Mouse (Mus musculus) liver, postnatal 0 days (tissue): ENCODE results near the gene Rftn1.

Source experiments
- CTCF ChIP-seq: sonication (generic); IDR thresholded peaks from 2 replicates; pipeline ENCODE4 v1.5.1; 2016; ENCODE audit warnings: antibody characterized with exemption, low read depth
- EP300 ChIP-seq: IDR thresholded peaks from 2 replicates; pipeline ENCODE4 v1.6.1; 2016; ENCODE audit warnings: antibody characterized with exemption, low read depth, mild to moderate bottlenecking

DNA sequence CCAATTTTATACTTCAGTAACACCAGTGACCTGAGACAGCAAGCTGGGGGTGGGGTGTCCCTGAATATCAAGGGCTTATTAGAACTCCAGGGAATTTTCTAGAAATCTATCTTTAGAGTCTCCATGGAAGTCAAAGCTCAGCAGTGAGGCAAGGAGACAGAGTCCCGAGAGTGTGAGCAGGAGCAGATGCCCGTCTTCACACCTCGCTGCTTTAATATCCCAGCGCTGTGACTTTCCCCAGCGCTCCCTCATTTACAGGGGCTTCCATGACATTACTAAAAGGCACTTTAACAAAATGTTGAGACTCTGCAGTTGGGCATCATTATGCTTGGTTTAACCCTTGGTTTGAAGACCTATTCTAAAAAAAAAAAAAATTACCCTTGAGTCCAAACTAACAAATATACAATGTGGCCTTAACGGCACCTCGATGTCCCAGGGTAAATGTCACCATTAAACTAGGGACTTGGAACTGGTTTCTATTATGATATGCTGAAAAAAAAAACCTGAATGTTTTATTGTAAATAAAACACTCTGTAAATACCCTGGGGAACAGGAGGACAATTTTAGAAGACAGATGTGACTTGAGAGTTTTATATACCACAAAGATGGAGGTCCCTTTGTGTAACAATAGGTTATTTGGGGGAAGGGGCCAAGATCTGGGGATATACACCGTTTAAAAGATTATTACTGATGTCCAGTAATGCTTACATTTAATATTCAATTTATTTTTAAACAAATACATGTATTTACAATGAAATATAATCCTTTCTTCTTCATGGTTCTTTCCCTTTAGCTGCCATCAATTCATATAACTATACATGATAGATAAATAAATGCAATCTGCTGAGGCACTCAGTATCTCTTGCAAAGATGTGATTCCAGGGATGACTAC, 123.4 kb downstream of the Rftn1 start:
- TF ChIP-seq EP300 = no peak
- no peak for TF ChIP-seq CTCF
